Mouse (Mus musculus): ENCODE data around the gene Prlr.

Prlr gene

DNA sequence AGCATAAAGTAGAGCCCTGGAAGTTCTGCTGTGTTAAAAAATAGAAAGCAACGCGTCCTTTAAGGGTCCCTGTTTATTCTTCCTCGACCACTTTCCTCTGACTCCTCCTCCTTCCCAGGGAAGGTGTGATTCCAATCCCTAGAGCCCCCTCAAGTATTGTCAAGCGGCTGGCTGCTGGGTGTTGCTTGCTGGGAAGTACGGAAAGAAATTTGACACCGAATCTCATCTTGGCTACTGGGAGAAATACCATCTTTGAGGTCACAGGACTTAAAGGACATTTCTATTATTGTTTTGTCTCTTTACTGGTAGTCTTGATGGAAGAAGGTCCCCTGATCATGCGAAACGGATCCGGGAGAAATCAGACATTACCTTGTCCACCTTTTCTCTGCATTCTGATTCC is at the start of gene Prlr:
Gene Prlr (plus strand): TSS at position 156 of the 400 bp plus-strand sequence.
- DNase-seq (ENCODE audit: low read depth, low spot score): no peak

DNA sequence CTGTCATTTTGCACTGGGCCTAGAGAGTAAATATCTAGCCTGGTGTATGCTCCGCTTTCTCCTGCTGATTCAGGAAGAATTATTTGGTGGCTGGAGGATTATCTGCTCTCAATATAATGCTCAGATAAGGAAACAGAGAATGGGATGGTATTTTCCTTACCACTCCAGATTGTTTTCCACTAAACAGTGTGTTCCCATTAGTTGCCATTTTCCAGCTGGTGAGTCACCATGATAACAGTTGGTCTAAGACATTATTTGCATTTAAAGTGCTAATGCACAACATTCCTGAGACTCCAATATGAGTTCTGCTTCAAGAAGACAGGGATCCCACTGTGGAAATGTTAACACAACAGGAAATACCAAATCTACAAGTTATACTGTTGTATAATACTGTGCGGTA is 43.3 kb upstream of the Prlr start:
- no peak for DNase-seq (ENCODE audit: low read depth, low spot score)

DNA sequence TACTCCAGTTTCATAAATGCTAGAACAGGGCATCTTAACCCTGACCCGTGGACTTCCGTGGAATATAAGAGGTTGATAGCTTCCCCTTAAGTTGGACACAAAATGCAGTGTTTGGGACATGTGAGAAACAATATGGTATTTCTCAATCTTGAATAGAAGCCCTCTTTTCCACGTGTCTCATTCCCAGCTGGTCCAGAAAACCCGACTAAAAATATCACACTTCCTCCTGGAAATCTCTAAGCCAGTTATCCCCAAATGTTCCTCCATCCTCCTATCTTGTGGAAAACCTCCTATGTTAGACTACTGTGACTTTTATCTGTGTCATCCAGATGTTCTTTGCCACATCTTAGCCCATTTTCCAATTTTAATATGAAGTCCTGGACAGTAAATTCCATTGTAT is 42.1 kb upstream of the Prlr start:
- peak; percentile 23 for DNase-seq (ENCODE audit: low read depth, low spot score)

DNA sequence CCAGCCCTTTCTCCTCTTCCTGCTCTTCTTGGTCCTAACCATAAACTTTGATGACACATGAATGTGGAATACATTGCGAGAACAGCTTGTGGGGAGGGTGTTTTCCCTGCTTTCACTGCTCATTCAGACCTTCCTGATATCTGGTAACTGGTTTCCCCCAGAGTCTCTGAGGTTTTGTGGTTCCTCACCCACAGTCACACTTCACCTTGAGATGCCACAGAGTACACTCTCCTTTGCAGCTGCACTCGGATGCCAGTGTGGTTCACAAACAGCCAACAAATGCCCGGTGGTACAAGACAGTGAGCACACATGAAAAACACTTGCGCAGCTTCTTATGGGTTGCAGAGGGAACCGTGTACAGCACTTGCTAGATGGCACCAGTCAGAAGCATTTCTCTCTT is 32.5 kb upstream of the Prlr start:
- no peak for DNase-seq (ENCODE audit: low read depth, low spot score)

GRCm38 (mm10) chr15:10148196-10148595 is 28.8 kb upstream of the Prlr start:
- no peak for DNase-seq (ENCODE audit: low read depth, low spot score)

- no peak for DNase-seq (ENCODE audit: low read depth, low spot score)
Measured at GRCm38 (mm10) chr15:10160663-10161062, 16.4 kb upstream of the Prlr start.

- peak; percentile 33 for DNase-seq (ENCODE audit: low read depth, low spot score)
Measured at GRCm38 (mm10) chr15:10175078-10175477, 2.0 kb upstream of the Prlr start.

DNA sequence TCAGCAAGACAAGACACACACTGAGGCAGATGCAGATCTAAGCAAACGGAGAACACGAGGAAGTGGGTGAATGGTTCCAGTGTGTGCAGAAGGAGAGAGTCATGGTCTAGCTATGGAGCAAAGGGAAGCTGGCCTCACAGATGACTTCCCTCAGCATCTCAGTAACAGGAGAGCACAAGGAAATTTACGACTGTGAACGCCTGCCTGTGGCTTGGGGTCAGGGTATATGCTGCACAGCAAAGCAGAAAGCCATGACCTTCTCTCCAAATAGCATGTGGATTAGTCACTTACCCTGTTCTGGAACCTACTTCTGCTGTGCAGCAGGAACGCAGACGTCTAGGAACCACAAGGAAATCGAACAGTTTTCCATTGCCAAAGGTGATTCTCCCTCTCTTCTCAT is 1.4 kb upstream of the Prlr start:
- no peak for DNase-seq (ENCODE audit: low read depth, low spot score)

- DNase-seq (ENCODE audit: low read depth, low spot score): no peak
Measured at GRCm38 (mm10) chr15:10177519-10178130, 587 bp downstream of the Prlr start.

DNA sequence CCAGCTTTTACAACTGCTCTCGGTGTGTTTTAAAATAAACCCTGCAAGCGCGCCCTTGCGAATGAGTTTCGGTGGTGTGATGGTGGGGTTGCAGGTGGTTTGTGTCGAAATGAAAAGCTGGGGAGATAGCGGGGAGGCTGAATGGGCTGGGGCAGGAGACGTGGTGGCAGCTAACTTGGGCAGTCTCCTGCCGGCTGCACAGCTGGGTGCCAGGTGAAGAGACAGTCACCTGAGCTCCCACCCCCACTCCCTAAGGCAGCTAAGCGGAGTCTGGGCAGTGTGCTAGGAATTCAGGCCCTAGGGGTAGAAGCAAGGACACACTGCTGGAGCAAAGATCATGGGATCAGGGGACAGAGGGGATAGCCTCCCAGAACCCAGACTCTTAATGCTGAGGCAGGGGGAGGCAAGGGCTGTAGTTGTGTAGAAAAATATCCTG is 1.1 kb downstream of the Prlr start:
- no peak for DNase-seq (ENCODE audit: low read depth, low spot score)

GRCm38 (mm10) chr15:10180694-10181093 is 3.7 kb downstream of the Prlr start:
- DNase-seq (ENCODE audit: low read depth, low spot score): no peak

- no peak for DNase-seq (ENCODE audit: low read depth, low spot score)
Measured at GRCm38 (mm10) chr15:10192101-10192630, 15.1 kb downstream of the Prlr start.

GRCm38 (mm10) chr15:10200991-10201390 is 24.0 kb downstream of the Prlr start:
- no peak for DNase-seq (ENCODE audit: low read depth, low spot score)

DNA sequence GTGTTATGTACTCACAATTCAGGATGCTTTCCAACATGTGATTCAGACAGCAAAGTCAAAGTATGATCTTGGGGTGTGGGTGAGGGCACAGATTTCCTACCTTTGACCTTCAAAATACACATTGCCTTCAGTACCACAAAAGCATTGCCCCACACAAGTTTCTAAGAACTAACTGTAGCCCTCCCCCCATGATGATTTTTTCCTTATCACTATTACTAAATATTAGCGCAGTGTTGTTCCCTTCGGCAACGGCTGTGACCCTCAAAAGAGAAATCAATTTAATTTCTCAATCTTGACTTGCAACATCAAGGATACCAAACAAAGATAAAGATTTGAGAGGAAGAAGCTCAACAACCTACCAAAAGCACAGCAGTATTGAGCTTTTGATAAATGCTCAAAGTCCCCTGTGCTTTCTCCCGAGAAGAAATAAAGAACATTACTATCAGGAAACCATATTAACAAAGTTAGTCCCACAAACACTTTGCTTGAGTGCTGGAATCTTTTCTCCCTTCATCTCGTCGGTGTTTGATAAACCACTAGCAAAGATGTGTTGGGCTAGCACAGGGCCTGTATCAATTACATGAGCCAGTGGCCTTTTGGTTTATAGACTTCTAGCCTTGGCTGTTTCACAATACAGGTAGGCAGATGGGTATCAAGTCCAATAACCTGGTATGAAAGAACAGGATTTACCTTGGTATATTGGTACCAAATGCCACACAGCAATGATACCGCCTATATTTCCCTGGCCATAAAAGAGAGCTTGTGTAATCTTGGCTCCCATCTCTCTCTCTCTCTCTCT is 25.7 kb downstream of the Prlr start:
- DNase-seq (ENCODE audit: low read depth, low spot score): no peak

- no peak for DNase-seq (ENCODE audit: low read depth, low spot score)
Measured at GRCm38 (mm10) chr15:10210261-10210770, 33.3 kb downstream of the Prlr start.

DNA sequence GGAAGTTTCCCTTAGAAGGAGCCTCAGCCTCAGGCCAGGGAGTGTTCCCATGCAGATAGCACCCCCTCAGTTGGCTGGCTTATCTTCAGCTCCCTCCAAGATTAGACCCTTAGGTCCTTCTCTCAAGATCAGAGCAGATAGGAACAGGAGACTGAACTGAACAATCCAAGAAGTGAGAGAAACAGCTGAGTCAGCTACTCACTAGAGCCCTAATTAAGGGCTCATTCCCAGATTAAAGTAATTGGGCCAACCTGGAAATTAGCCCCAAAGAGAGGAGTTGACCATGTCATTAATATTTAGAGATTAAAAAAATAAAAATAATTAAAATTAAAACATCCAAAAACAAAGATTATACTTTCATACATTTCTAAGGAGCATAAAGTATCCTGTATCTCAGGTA is 35.0 kb downstream of the Prlr start:
- DNase-seq (ENCODE audit: low read depth, low spot score): no peak

GRCm38 (mm10) chr15:10213213-10213612 is 36.2 kb downstream of the Prlr start:
- no peak for DNase-seq (ENCODE audit: low read depth, low spot score)

DNA sequence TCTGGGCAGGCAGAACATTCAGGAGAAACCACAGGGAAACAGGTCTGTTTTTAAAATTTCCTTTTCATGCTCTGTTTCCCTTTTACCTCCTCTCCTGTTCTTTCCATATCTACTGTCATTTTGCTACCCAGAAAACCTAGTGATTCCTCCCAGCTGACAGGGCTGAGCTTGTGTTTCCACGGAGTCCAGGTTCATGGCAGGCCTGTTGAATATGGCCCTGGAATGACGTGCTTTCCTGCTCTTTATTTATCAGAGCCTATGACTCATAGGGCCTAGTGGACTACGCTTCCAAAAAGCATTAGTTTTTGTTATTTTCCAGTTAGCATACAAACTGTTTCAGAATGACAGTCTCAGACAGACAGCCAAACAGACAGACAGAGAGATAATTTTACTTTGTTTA is 36.7 kb downstream of the Prlr start:
- DNase-seq (ENCODE audit: low read depth, low spot score): no peak

- no peak for DNase-seq (ENCODE audit: low read depth, low spot score)
Measured at GRCm38 (mm10) chr15:10215719-10216118, 38.7 kb downstream of the Prlr start.

GRCm38 (mm10) chr15:10216189-10216588 is 39.2 kb downstream of the Prlr start:
- DNase-seq (ENCODE audit: low read depth, low spot score): no peak

DNA sequence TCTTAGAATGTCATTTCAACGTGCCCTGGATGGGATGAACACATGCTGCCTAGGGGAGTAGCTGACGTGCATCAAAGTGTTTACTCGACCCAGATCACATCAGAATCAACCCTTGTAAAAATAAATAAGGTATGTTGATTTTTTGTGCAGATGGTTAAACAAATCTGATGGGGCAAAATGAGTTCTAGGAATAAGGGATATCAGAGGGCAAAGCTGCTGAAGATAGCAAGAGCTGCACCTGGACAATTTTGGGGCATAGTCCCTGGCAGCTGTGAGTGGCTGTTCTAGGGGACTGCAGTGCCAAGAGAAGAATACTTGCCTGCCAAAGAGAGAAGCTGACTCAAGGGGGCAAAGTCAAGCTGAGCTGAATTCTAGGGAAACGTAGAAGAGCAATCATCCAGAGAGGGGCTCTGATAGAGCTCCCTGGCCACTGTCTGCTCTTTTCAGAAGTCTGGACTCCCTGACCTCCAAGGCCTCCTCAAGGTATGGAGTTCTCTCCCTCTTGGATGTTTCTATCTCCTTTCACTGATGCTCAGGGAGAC is 46.6 kb downstream of the Prlr start:
- no peak for DNase-seq (ENCODE audit: low read depth, low spot score)

- DNase-seq (ENCODE audit: low read depth, low spot score): no peak
Measured at GRCm38 (mm10) chr15:10225701-10226100, 48.7 kb downstream of the Prlr start.

DNA sequence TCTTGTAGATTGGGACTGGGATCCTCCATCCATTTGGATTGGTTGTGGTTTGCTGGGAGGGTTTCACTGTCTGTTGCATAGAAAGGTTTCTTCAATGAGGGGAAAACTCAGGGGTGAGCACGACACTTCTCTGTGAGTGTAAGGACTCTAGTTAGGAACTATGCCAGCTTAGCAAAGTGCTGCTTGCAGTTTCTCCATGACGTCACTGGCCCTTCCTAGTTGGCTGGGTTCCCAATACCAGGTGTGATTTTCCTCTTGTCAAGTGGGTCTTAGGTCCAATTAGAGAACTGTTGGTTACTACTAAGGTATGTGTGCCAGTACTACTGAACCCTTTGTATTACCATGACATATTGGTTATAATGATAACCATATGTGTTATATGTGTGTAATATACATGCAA is 51.6 kb downstream of the Prlr start:
- no peak for DNase-seq (ENCODE audit: low read depth, low spot score)

Measured in telencephalon, adult 2 months (tissue).